Mouse (Mus musculus): ENCODE results near the gene Trappc3.

DNA sequence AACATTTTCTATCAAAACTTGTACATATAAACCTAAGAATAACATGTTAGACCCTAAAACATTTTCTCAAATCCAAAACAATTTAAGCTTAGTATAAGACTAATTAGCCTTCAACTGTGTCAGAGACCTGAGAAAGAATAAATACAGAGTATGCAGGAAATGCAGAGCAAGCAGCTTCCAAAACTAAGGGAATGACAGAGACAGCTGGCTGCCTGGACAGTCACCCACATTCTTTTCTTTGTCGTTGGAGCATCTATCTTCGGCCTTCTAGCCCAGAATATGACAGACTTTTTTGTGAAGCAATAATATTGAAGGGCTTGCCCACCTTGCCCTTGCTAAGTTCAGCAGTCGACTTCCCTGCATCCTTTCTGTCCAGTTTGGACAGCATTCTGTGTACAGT lies 7.2 kb downstream of the Trappc3 start:
- no peak for TF ChIP-seq CTCF (IDR thresholded peaks at IDR 0.05; ENCODE audit: low read depth, low read length)
- no peak for TF ChIP-seq TAL1 (conservative IDR thresholded peaks at IDR 0.05; ENCODE audit: low read depth, low read length)
- TF ChIP-seq GATA1 (IDR thresholded peaks at IDR 0.05; ENCODE audit: borderline replicate concordance, low read length), result no peak
- TF ChIP-seq POLR2AphosphoS5 (IDR thresholded peaks at IDR 0.05; ENCODE audit: insufficient replicate concordance, low read depth, low read length), result no peak
- TF ChIP-seq GATA2 (IDR thresholded peaks at IDR 0.05; ENCODE audit: borderline replicate concordance, low read depth, low read length), result no peak

All from G1E (cell line).